Mouse (Mus musculus) adrenal gland, postnatal 10 days (tissue): ENCODE measurements around the gene Dnajc1. TPM values are rescaled to one million over a fixed set of nuclear protein-coding genes. Genes with fewer than 3 reads are reported as not detected.

Experiments
- DNase-seq: peaks from one replicate; pipeline ENCODE4 v3.0.0; 2021; ENCODE audit warnings: mixed read lengths
- long read RNA-seq, 2 experiments: library from polyadenylated mRNA; stranded (forward); transcript quantifications; one replicate each; pipeline ENCODE4 v2.0.0; 2021
- total RNA-seq, 2 experiments: library from RNA; stranded (reverse); gene quantifications; 2 replicates each; pipeline ENCODE4 v1.2.3; 2021

Gene Dnajc1
- 10 to 100 TPM; 21.8 to 26.1 TPM for total RNA-seq
- long read RNA-seq, experiment 1, full-length matches to known transcripts: 35 of 61 reads
- long read RNA-seq, experiment 1, partial matches to known transcripts: 15 of 61 reads
- long read RNA-seq, experiment 1, other reads (novel, unspliced or antisense): 11 of 61 reads
- long read RNA-seq, experiment 2, full-length matches to known transcripts: 9 of 15 reads
- long read RNA-seq, experiment 2, partial matches to known transcripts: 3 of 15 reads
- long read RNA-seq, experiment 2, other reads (novel, unspliced or antisense): 3 of 15 reads

- peak; percentile 97 for DNase-seq
Measured at GRCm38 (mm10) chr2:18392331-18393021, at the start of gene Dnajc1. Dnajc1 (minus strand) TSS chr2:18392830.

DNA sequence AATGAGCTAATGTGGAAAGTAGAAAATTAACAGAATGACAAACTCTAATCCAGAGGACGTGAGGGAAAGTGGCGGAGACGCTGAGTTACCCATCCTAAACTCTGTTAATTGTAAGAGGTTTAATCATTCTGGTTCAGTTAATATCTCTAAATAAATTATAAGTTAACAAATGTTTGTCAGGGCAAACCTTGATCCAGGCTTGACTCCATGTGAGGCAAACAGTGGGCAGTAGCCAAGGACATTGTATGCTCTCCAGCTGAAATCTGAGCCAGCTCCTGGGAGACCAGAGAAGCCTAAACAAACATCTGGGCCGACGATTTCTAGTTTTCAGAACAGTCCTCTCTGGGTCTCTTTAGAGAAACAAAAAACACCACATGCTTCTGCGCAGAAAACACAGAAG, 49.2 kb upstream of the Dnajc1 start:
- DNase-seq: peak; percentile 23

- DNase-seq: no peak
Measured at GRCm38 (mm10) chr2:18415242-18415641, 22.6 kb upstream of the Dnajc1 start.

- no peak for DNase-seq
Measured at GRCm38 (mm10) chr2:18403679-18404078, 11.0 kb upstream of the Dnajc1 start.

- DNase-seq: no peak
Measured at GRCm38 (mm10) chr2:18401771-18402170, 9.1 kb upstream of the Dnajc1 start.

- DNase-seq: no peak
Measured at GRCm38 (mm10) chr2:18393022-18393519, 441 bp upstream of the Dnajc1 start.

DNA sequence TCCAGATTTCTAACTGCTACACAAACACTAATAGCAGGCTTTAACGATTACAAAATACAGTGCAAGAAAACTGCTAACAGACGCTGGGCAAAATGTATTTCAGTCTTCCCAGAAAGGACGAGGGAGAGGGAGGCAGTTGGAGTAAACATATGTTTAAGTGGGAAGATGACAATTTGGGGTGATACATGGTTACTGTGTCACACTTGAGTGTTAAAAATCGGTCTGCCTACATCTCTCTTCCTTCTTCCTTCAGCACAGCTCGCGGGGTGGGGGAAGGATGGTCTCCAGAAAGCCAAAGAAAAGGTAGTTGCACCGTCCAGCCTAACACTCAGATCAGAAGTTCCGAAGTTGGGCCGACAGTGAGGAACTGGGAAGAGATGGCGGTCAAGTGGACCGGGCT, 769 bp downstream of the Dnajc1 start:
- DNase-seq: peak; percentile 3

- DNase-seq: no peak
Measured at GRCm38 (mm10) chr2:18389631-18390030, 3.0 kb downstream of the Dnajc1 start.

- no peak for DNase-seq
Measured at GRCm38 (mm10) chr2:18381662-18382061, 11.0 kb downstream of the Dnajc1 start.

- DNase-seq: no peak
Measured at GRCm38 (mm10) chr2:18372400-18373182, 20.0 kb downstream of the Dnajc1 start.

DNA sequence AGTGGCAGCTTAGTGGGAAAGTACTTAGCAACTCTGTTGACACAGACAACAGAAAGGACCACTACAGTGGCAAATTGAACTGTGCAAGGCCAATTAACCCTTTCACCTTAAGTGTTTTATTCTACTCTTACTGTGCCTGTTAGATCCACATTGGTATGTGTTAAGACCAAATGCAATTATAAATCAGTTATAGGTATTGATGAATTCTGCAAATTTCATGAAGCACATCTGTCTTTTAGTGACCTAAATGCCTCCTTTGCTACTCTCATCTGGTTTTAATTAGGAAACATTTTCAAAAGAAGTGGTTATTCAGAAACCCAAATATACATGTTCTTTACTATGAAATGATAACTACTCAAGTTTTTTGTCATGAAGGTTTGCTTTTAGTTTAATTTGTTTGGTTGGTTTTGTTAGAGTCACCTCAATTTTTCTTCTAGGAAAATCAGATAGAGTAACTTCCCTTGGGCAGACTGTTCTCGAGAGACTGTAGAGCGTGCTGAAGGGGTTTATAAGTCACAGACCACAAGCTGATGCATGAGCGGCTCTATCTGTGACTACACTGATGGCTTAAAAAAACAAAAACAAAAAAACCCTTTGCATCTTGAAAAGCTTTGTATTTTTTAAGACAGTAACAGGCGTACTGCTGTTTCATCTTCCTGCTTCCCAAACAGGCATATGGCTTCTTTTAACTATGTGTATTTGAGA, 21.7 kb downstream of the Dnajc1 start:
- DNase-seq: no peak

DNA sequence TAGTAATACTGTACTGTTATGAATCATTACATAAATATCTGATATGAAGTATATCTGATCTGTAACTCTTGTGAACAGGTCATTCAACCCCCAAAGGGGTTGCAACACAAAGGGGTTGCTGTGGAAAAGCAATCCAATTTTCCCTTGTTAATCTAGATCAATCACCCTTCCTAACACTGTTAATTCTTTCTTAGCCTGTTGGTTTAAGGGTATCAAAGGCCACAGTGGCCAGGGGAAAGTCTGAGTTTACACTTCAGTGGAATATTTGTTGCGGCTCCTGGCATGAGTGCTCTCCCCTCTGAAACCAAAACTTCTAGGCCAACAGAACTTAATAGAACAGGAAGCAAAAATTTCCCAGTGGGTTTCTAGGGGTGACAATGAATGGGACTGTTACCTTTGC, 28.2 kb downstream of the Dnajc1 start:
- DNase-seq: no peak

DNA sequence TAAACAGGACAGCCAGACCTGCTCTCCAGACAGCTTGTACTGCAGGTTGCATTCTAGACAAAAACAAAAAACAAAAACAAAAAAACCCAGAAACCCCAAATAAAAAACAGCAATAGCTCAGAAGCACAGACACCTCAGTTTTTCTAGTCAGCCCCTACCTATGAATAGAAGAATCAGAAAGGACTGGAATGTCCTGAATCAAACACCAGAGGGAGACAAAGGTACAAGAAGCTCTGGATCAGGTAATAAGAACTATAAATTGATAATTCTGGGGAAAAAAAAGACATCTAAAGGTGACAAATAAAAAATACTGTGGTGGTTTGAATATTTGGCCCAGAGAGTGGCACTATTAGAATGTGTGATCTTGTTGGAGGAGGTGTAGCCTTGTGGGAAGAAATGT, 37.3 kb downstream of the Dnajc1 start:
- DNase-seq: no peak

DNA sequence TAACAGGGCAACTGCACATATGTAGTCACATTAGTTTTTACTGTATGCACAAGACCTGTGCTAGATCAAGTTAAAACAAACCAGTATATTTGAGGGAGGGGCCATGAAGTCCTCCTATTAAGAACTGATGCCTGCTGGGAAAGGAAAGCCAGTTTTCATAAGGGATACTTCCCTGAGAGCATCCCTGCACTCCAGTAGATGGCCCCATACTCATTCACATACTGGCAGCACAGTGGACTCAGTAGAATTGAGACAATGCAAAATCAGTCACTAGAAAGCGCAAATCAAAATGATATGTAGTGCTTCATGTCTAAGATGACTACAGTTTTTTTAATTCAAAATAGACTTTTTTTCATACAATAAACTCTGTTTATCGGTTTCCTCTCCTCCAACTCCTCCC, 40.0 kb downstream of the Dnajc1 start:
- DNase-seq: no peak

GRCm38 (mm10) chr2:18343464-18343863, 49.2 kb downstream of the Dnajc1 start:
- DNase-seq: no peak

- no peak for DNase-seq
Measured at GRCm38 (mm10) chr2:18318671-18319070, 74.0 kb downstream of the Dnajc1 start.

DNA sequence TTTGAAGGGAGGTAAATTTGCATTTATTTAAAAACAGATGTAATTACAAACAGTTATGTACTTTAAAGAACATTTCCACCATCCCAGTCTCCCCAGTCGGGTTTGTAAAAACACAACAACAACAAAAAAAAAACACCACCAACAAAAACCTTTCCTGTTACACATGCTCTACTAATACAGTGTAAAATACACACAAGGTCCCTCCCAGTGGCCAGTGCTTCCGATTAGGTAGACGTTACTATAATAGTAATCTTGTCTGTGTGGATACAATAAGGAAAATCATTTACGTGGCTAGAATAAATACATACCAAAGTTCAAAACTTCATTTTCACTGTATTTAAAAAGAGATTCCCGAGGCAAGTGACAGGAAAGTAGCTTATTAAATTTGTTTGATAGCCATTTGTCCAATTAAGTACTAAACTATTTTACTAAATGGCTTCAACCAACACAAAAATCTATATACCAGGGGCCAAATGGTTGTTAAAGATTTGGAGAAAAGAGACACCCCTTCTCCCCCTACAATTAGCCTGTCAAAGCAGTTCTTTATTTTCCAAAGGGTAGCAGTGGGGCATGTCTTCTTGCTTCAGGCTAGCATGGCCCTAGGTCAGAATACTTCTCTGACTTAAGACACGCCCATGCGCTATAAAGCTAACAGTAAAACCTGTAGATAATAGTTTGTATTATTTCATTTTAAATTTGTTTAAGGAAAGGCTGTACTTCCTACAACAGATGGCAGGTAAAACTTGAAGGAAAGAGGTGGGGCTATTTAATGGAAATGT, 74.9 kb downstream of the Dnajc1 start:
- no peak for DNase-seq

- DNase-seq: no peak
Measured at GRCm38 (mm10) chr2:18316909-18317308, 75.7 kb downstream of the Dnajc1 start.

DNA sequence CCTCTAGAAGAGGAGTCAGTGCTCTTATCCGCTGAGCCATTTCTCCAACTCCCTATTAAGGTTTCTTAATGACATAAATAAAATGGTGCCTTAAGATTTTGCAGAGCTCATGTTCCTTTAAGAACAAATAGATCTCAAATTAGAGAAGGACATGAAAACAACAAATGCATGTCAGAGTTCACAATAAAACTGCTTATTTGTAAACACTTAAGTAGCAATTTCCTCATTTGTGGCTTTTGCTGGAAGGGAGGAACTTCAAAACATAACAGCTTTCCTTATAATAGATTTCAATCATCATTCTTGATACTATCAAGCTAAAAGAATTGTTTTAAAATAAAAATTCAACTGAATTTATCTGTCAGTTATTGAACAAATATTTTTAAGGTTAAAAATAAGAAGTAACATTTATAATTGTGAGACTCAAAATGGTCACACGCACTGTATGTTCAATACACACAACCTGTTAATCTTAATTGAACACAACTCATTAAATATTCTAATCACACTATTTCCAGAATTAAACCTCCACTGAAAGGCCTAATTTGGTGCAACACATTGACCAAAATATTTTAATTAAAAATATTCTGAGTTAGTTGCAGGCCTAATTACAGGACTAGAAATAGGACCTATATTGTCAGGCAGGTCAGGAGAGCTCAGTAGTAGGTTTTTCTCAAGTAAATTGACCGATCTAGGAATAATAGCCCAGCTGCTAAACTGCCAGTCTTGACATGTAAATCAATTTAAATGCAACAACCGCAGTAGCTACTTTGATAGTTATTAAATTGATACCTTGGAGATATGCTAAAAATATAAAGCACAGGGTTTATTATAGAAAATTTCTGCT, 82.1 kb downstream of the Dnajc1 start:
- no peak for DNase-seq
